In the genomic region with DNA sequence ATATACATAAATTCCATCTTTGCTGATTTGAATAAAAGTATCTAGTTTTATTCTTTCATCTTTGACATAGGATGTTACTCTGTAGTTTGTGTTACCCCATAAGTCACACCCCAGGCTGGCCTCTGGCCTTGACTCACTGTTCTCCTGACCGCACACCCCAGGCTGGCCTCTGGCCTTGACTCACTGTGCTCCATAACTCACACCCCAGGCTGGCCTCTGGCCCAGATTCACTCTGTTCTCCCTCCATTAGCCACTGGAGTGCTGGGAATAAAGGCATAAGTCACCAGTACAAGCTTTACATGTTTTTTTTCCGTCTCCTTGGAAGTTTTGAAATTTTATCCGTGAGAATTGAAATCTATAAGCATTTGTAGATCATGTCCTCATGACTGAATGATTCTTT, we compare ENCODE assay signal across 27 mouse cellular contexts. TPM values are rescaled to one million over a fixed set of nuclear protein-coding genes. Genes with fewer than 3 reads are reported as not detected.
A peak's percentile ranks its signal among the peaks of the same experiment; 100 is the strongest.
DNase-seq lines count a peak whose midpoint lies in the region.
"Had no signal": no experiment of that assay in that cellular context is flagged by ENCODE, and none has a peak within 500 bp of the region (broad histone marks: within the 10 kb centered on the region; RNA-seq: fewer than 3 reads in every experiment).

No protein-coding gene starts in this region.

- no peaks in the 10 kb centered on the region for H3K27me3 ChIP-seq in limb, embryonic 10.5 days (ENCODE audit: low read depth, poor library complexity, severe bottlenecking)
- H3K27me3 ChIP-seq: embryonic facial prominence, embryonic 13.5 days; forebrain, embryonic 13.5 days; heart, embryonic 13.5 days; hindbrain, embryonic 15.5 days had no signal

- WGBS in limb, embryonic 10.5 days, result 80% methylated on average over 3 of the region's 3 CpGs

- no peaks in the 10 kb centered on the region for H3K4me1 ChIP-seq in limb, embryonic 10.5 days
- H3K4me1 ChIP-seq: embryonic facial prominence, embryonic 10.5 days; embryonic facial prominence, embryonic 13.5 days; forebrain, embryonic 10.5 days; forebrain, embryonic 13.5 days; heart, embryonic 10.5 days; heart, embryonic 13.5 days; hindbrain, embryonic 15.5 days had no signal

- no peak overlapping the region for H3K4me3 ChIP-seq in limb, embryonic 10.5 days
- H3K4me3 ChIP-seq: embryonic facial prominence, embryonic 10.5 days; embryonic facial prominence, embryonic 13.5 days; erythroblast, embryonic 14.5 days; forebrain, embryonic 10.5 days; forebrain, embryonic 13.5 days; heart, adult 2 months; heart, embryonic 10.5 days; heart, embryonic 13.5 days; hindbrain, embryonic 15.5 days had no signal

- no peak overlapping the region for H3K27ac ChIP-seq in limb, embryonic 10.5 days
- H3K27ac ChIP-seq: embryonic facial prominence, embryonic 10.5 days; embryonic facial prominence, embryonic 13.5 days; forebrain, embryonic 10.5 days; forebrain, embryonic 13.5 days; heart, adult 2 months; heart, embryonic 10.5 days; heart, embryonic 13.5 days; hindbrain, embryonic 15.5 days had no signal

- no peaks in the 10 kb centered on the region for H3K36me3 ChIP-seq in limb, embryonic 10.5 days
- H3K36me3 ChIP-seq: embryonic facial prominence, embryonic 10.5 days; embryonic facial prominence, embryonic 13.5 days; forebrain, embryonic 10.5 days; heart, embryonic 10.5 days; heart, embryonic 13.5 days; hindbrain, embryonic 15.5 days had no signal

- H3K9me3 ChIP-seq in limb, embryonic 10.5 days (replicated peaks), result no peaks in the 10 kb centered on the region
- H3K9me3 ChIP-seq: embryonic facial prominence, embryonic 10.5 days; embryonic facial prominence, embryonic 13.5 days; forebrain, embryonic 10.5 days; forebrain, embryonic 13.5 days; heart, embryonic 10.5 days; heart, embryonic 13.5 days; hindbrain, embryonic 15.5 days had no signal

- peak; percentile 5 to 15 for DNase-seq in adrenal gland, postnatal 36 days
- DNase-seq in adrenal gland, postnatal 10 days, result no peak
- DNase-seq in 3134 (ENCODE audit: extremely low read depth, insufficient read length, low spot score), result peak; percentile 53
- DNase-seq in 3T3-L1 (ENCODE audit: low read depth, low spot score), result peak; percentile 79
- peak; percentile 79 for DNase-seq in adipocyte (ENCODE audit: low spot score)
- DNase-seq in embryo, embryonic 10.5 days (ENCODE audit: low spot score), result no peak
- no peak for DNase-seq in limb, embryonic 10.5 days (ENCODE audit: low spot score)
- DNase-seq: B cell, adult 2 months; cerebellum, adult 18-20 months; cerebellum, adult 9-10 months; cerebellum, postnatal 14 days; embryo, embryonic 11 days; gastrocnemius, postnatal 10 days; gastrocnemius, postnatal 36 days; heart, adult 2 months; heart, postnatal 14 days; heart, postnatal 4 days; kidney, adult 11 months; kidney, adult 8-10 months had no signal

RNA-seq across cellular contexts. Expression of a gene that starts 56.2 kb away (rescaled TPM):
- total RNA-seq in adrenal gland, postnatal 36 days (2021), result 10 to 100 TPM; 48.3 to 49.3 TPM
- total RNA-seq in adrenal gland, postnatal 10 days (2021), result 10 to 100 TPM; 42.9 to 44.7 TPM
- 54.3 and 62.3 TPM in 2 replicates for polyA plus RNA-seq in limb, embryonic 10.5 days (2016; fragmentation: Nextera tagmentation; extraction: Ambion mirVana)

Comparison
In these comparisons a context has a peak if more than half of its experiments do, and no peak if none do; other contexts are left out.
1. DNase-seq: peak in adrenal gland, postnatal 36 days (2 of 2), 3134 (single experiment), 3T3-L1 (single experiment) and adipocyte (single experiment); none in adrenal gland, postnatal 10 days (single experiment), embryo, embryonic 10.5 days (single experiment) and limb, embryonic 10.5 days (single experiment).